Mouse (Mus musculus) bone marrow, adult 2 months (tissue): ENCODE measurements around the gene Sult6b2.

Experiments used
- CTCF ChIP-seq: fragments of 200-500 bp; IDR thresholded peaks from 2 replicates; pipeline ENCODE4 v1.5.1; 2011; ENCODE audit warnings: low read length, control low read depth; ENCODE audit not compliant: control insufficient read depth, insufficient read depth
- POLR2A ChIP-seq: fragments of 200-500 bp; IDR thresholded peaks from 2 replicates; pipeline ENCODE4 v1.6.1; 2011; ENCODE audit warnings: low read depth, mild to moderate bottlenecking, control low read depth, low read length, borderline replicate concordance; ENCODE audit not compliant: control insufficient read depth

DNA sequence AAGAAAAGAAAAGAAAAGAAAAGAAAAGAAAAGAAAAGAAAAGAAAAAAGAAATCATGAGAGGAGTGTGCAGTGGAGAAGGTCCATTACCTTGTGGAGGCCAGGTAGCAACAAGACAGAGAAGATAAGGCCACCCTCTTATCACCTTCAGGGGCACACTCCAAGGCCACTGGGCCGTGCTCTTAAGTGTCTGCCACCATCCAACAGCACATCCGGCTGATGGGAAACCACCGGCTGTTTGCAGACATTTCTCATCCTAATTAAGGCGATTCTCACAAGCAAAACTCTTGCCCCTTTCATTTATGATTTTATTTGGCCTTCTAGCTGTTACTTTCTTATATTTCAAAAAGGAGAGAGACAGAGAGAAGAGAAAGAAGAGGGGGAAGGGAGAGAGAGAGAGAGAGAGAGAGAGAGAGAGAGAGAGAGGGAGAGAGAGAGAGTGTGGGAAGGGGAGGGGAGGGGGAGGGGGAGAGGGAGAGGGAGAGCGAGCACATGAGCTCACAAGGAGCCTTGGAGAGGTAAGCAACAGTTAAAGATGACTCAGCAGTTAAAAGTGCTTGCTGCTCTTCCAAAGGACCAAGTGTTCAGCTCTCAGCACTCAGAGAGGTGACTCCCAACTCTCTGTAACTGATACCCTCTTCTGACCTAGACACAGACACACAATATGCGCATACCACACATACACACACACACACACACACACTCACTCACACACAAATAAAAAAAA, 5.2 kb upstream of the Sult6b2 start:
- TF ChIP-seq POLR2A, result no peak
- TF ChIP-seq CTCF, result no peak
